Mouse (Mus musculus) adrenal gland, postnatal 10 days (tissue): ENCODE data around the gene Dner. TPM values are rescaled to one million over a fixed set of nuclear protein-coding genes. Genes with fewer than 3 reads are reported as not detected.

Experiments used
- DNase-seq: peaks from one replicate; pipeline ENCODE4 v3.0.0; 2021; ENCODE audit warnings: mixed read lengths
- total RNA-seq, 2 experiments: library from RNA; stranded (reverse); gene quantifications; 2 replicates each; pipeline ENCODE4 v1.2.3; 2021

The Dner gene
- total RNA-seq, 2 experiments from 2014 or later: 2.7 to 5.7 TPM

GRCm38 (mm10) chr1:84443050-84443449, 253.0 kb downstream of the Dner start:
- DNase-seq: no peak

- no peak for DNase-seq
These were observed 254.6 kb downstream of the Dner start for GRCm38 (mm10) chr1:84441419-84441818.

- no peak for DNase-seq
These were observed 258.5 kb downstream of the Dner start for GRCm38 (mm10) chr1:84437565-84437964.

- peak; percentile 68 for DNase-seq
These were observed 259.7 kb downstream of the Dner start for GRCm38 (mm10) chr1:84436281-84436680.

DNA sequence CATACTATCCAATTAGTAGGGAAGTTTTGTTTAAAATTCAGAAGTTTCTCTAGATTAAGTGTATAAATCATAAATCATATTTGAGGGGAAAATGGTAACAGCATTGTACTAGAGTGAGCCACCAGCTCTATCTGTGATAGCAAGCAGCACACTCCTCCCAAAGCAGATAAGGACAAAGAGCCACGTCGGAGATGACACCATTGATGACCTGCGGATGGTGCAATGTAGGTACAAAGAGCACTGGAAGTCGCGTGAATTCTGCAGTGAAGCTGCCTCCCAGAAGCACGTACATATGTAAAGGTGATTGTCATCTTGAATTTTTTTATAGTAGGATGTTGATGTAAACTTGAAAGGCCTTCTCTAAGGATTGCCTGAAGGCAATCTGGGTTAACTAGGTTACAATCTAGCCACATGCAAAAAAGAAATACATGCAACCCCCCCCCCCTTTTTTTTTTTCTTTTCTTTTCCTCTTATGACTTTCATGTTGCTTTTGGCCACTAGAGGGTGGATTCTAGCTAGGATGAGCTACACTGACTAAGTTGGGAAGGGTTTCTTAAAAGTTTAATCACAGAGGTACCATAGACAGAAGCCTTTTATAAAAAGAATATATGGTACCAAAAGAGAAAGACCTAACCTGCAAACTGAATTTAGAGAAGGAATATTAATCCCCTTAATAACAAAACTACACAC, 262.6 kb downstream of the Dner start:
- no peak for DNase-seq

DNA sequence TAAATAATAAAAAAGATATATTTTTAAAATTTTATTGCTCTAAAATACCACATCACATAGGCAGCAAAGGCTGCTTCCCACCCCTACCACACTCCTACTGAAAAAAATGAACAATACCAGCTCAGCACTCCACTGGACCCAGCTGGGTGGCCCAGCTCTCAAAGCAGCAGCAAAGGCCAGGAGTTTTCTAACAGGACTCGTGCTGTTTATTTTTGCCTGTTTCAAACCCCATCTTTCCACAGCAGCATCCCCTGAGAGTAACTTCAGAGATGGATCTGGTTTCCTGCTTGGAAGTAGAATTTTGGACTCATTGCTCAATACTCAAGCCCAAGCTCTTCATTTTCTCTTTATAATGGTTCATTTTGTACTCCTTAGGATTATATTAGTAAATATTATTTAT, 263.7 kb downstream of the Dner start:
- DNase-seq: no peak

DNA sequence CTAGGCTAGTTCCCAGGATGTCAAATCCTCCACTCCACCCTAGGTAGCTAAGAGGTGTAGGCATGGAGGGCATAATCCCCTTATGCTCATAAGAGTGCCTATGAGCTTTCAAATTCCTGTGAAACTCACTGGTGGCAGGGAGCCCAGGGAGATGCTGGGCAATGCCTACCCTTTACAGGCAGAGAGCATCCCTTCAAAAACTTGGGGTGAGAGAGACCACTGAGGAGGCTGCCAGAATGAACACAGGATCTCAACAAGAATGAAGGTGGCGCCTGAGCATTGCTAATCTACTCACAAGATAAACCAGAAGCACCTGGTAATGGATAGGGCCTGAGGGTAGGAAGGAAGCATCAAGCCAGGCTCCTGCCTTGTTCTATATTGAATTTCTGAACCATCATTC, 267.7 kb downstream of the Dner start:
- DNase-seq: no peak

GRCm38 (mm10) chr1:84427757-84428156, 268.3 kb downstream of the Dner start:
- DNase-seq: no peak

DNA sequence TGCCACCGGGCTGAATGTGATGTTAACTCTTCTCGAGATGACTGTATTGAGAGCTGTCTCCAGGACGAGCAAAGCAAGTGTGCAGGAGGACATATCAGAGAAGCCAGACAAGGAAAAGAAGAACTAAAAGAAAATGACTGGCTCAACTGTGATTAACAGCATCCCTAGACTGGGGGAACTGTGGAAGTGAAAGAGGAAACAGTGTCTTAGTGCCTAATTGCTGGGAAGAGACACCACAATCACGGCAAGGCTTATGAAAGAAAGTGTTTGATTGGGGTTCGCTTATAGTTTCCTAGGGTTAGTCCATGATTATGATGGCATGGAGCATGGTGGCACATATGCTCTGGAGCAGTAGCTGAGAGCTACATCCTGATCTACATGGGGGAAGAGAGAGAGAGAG, 269.3 kb downstream of the Dner start:
- DNase-seq: no peak

DNA sequence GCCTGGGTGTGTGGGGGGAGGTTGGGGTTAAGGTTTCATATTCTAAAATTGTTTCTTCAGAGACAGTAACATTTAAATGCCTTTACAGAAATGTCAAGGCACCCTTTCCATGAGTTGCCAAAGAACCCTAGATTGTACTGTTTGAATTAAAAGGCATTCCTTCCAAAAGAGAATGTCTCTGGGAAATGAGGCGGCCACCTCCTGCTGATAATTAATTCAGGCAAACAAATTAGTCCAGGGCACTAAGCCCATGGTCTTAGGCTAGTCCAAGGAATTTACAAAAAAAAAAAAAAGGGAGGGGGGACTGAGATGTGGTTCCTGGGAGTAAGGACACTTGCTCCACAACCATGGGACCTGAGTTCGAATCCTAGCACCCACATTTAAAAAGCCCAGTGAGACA, 273.1 kb downstream of the Dner start:
- DNase-seq: no peak

DNA sequence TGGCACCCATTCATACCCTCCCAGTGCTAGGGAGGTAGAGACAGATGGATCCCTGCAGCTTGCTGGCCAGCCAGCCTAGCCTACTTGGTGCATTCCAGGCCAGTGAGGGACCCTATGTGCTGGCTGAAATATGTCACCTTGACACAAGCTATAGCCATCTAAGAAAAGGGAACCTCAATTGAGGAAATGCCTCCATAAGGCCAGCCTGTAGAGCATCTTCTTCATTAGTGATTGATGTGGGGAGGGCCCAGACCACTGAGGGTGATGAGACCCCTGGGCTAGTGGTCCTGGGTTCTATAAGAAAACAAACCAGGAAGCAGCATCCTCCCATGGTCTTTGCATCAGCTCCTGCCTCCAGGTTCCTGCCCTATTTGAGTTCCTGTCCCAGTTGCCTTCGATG, 274.2 kb downstream of the Dner start:
- DNase-seq: no peak

- no peak for DNase-seq
These were observed 276.6 kb downstream of the Dner start for GRCm38 (mm10) chr1:84419416-84419815.

GRCm38 (mm10) chr1:84418511-84418910, 277.5 kb downstream of the Dner start:
- DNase-seq: no peak

- no peak for DNase-seq
These were observed 278.2 kb downstream of the Dner start for GRCm38 (mm10) chr1:84417761-84418238.

- no peak for DNase-seq
These were observed 278.7 kb downstream of the Dner start for GRCm38 (mm10) chr1:84417276-84417675.

GRCm38 (mm10) chr1:84414464-84414863, 281.6 kb downstream of the Dner start:
- DNase-seq: no peak

GRCm38 (mm10) chr1:84409514-84409913, 286.5 kb downstream of the Dner start:
- DNase-seq: no peak

DNA sequence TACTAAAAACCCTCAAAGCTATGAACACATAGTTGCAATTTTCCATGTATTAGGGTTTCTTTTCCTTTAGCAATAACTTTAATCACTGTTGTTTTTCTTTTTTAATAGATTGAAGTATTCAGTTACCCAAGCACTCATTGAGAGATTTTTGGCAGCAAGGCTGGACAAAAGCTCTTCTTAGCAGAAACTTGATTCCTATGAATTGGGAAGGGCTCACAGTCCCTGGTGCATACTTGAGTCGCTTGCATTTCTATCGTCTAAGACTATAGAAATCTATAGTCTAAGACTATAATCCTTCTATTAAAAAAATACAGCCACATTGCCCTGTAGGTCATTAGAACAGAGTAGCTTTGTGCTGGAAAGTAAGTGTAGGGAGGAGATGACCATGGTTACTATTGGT, 287.1 kb downstream of the Dner start:
- DNase-seq: no peak

DNA sequence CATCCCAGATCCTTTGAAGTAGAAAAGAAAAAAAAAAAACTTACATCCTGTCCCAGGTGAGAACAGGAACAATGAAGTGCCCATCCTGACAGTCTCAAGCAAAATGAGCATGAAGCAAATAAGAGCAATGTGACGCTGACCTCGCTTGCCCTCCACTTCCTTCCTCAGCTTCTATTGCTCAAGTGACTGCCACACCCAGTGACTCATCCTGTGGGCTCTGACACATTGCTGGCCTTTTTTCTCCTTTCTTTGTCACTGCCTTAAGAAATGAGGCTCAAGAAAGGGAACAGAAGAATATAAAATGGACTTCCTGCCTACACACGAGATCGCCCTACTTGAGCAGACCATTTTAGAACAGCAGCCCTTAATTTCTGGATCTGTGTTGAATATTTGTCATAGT, 289.1 kb downstream of the Dner start:
- DNase-seq: peak; percentile 31

- no peak for DNase-seq
These were observed 290.3 kb downstream of the Dner start for GRCm38 (mm10) chr1:84405551-84406290.

- DNase-seq: no peak
These were observed 291.1 kb downstream of the Dner start for GRCm38 (mm10) chr1:84404880-84405279.

- no peak for DNase-seq
These were observed 293.9 kb downstream of the Dner start for GRCm38 (mm10) chr1:84402154-84402553.

GRCm38 (mm10) chr1:84399671-84400070, 296.4 kb downstream of the Dner start:
- no peak for DNase-seq

GRCm38 (mm10) chr1:84399118-84399517, 296.9 kb downstream of the Dner start:
- no peak for DNase-seq
